Mouse (Mus musculus): ENCODE data around the gene Ccdc153. TPM values are rescaled to one million over a fixed set of nuclear protein-coding genes. Genes with fewer than 3 reads are reported as not detected.

Gene Ccdc153
- polyA plus RNA-seq, 1 experiment from 2014 or later: not detected

- Histone ChIP-seq H3K4me1 (no peaks in the 10 kb centered on the region), H3K4me3 (no peak overlapping the region), H3K27ac (no peak overlapping the region), H3K9ac (no peak overlapping the region), H3K9me3 (replicated peaks) (no peaks in the 10 kb centered on the region), H3K36me3 (ENCODE audit: poor library complexity, severe bottlenecking) (no peaks in the 10 kb centered on the region), H3K4me2 (no peak overlapping the region), H3K27me3 (no peaks in the 10 kb centered on the region)
- 61% methylated on average over 2 of the region's 2 CpGs for WGBS
- no peak for ATAC-seq
Measured at GRCm38 (mm10) chr9:44243621-44244020, 3.1 kb downstream of the Ccdc153 start.

- Histone ChIP-seq H3K4me2 (no peak overlapping the region), H3K9ac (no peak overlapping the region), H3K4me3 (no peak overlapping the region), H3K27me3 (peaks cover 5% of the 10 kb centered on the region; the same call in 1 of the 2 replicates), H3K36me3 (ENCODE audit: poor library complexity, severe bottlenecking) (no peaks in the 10 kb centered on the region), H3K9me3 (replicated peaks) (no peaks in the 10 kb centered on the region), H3K4me1 (peaks cover 23% of the 10 kb centered on the region), H3K27ac (no peak overlapping the region)
- WGBS: 81% methylated on average over 6 of the region's 6 CpGs
- ATAC-seq: no peak
Measured at GRCm38 (mm10) chr9:44247907-44248306, 7.4 kb downstream of the Ccdc153 start.

GRCm38 (mm10) chr9:44249181-44250146 is 9.0 kb downstream of the Ccdc153 start:
- no peak overlapping the region for H3K4me3 ChIP-seq
- peaks cover 5% of the 10 kb centered on the region; the same call in 1 of the 2 replicates for H3K27me3 ChIP-seq
- 0 out of 2 replicates have a peak overlapping the region, but pooled peaks have one; percentile 30 for H3K9ac ChIP-seq
- H3K4me2 ChIP-seq: no peak overlapping the region
- peak; percentile 76; the same call in 1 of the 2 replicates for ATAC-seq
- peaks cover 39% of the 10 kb centered on the region for H3K4me1 ChIP-seq
- no peaks in the 10 kb centered on the region for H3K9me3 ChIP-seq (replicated peaks)
- H3K27ac ChIP-seq: no peak overlapping the region
- WGBS: 53% methylated on average over 26 of the region's 26 CpGs
- H3K36me3 ChIP-seq (ENCODE audit: poor library complexity, severe bottlenecking): no peaks in the 10 kb centered on the region

DNA sequence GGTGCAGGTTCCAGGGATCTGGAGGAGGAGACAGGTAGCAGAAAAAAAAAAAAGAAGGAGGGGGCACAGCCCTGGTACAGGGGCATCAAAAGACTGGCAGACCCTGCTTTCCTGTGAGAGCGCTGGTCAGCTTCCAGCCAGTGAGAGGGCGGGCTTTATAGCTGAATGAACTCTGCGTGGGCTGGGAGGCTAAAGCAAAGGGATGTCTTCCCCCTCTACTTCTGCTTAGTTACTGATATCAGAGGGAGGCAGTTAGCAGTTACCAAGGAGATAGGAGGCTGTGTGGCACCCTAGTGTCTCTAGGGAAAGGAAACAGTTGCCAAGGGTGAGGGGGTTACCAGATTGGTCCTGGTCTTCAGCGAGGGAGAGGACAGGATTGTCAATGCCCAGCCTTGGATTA is 10.0 kb downstream of the Ccdc153 start:
- H3K9me3 ChIP-seq (replicated peaks): no peaks in the 10 kb centered on the region
- H3K4me3 ChIP-seq: no peak overlapping the region
- no peaks in the 10 kb centered on the region for H3K36me3 ChIP-seq (ENCODE audit: poor library complexity, severe bottlenecking)
- H3K4me2 ChIP-seq: no peak overlapping the region; the same call in 1 of the 2 replicates
- WGBS: 41% methylated on average over 4 of the region's 4 CpGs
- no peak for ATAC-seq
- peaks cover 49% of the 10 kb centered on the region for H3K4me1 ChIP-seq
- peak overlapping the region; percentile 31; the same call in 1 of the 2 replicates for H3K27ac ChIP-seq
- peaks cover 5% of the 10 kb centered on the region; the same call in 1 of the 2 replicates for H3K27me3 ChIP-seq
- H3K9ac ChIP-seq: 0 out of 2 replicates have a peak overlapping the region, but pooled peaks have one; percentile 16

GRCm38 (mm10) chr9:44251314-44251713 is 10.8 kb downstream of the Ccdc153 start, which contains the start of gene Pdzd3:
Gene Pdzd3, minus strand, starts transcription at chr9:44251471.
- Histone ChIP-seq H3K9me3 (replicated peaks) (no peaks in the 10 kb centered on the region), H3K4me1 (peaks cover 57% of the 10 kb centered on the region), H3K4me3 (no peak within 1 kb of the TSS), H3K4me2 (no peak within 1 kb of the TSS; the same call in 1 of the 2 replicates), H3K27me3 (peaks cover 5% of the 10 kb centered on the region; the same call in 1 of the 2 replicates), H3K9ac (0 out of 2 replicates have a peak within 1 kb of the TSS, but pooled peaks have one; percentile 16), H3K27ac (peak within 1 kb of the TSS; percentile 31; the same call in 1 of the 2 replicates), H3K36me3 (ENCODE audit: poor library complexity, severe bottlenecking) (no peaks in the 10 kb centered on the region)
- no peak for ATAC-seq
- 90% methylated on average over 10 of the region's 10 CpGs for WGBS

DNA sequence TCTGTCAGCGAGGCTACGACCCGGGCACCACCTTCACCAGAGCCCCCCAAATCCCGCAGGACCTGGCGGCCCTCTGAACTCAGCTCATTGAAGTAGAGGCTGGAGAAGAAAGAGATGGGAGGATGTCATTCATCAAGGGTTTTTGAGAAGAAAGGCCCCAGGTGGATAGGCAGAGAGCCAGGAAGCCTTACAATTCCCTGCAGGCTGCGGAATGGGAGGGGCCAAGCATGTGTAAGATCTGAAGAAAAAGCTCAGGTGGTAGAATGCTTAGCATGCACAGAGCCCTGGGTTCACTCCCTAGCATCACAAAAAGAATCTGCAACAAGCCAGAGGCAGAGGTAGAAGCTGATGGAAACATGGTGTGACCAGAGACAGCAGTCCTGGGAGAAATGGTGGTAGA is 13.0 kb downstream of the Ccdc153 start:
- Histone ChIP-seq H3K9me3 (replicated peaks) (no peaks in the 10 kb centered on the region), H3K4me2 (peak overlapping the region; percentile 11; the same call in 1 of the 2 replicates), H3K27me3 (peaks cover 5% of the 10 kb centered on the region; the same call in 1 of the 2 replicates), H3K36me3 (ENCODE audit: poor library complexity, severe bottlenecking) (no peaks in the 10 kb centered on the region), H3K4me1 (peaks cover 60% of the 10 kb centered on the region), H3K9ac (no peak overlapping the region), H3K4me3 (no peak overlapping the region), H3K27ac (peak overlapping the region; percentile 88)
- WGBS: 62% methylated on average over 6 of the region's 6 CpGs
- no peak for ATAC-seq

DNA sequence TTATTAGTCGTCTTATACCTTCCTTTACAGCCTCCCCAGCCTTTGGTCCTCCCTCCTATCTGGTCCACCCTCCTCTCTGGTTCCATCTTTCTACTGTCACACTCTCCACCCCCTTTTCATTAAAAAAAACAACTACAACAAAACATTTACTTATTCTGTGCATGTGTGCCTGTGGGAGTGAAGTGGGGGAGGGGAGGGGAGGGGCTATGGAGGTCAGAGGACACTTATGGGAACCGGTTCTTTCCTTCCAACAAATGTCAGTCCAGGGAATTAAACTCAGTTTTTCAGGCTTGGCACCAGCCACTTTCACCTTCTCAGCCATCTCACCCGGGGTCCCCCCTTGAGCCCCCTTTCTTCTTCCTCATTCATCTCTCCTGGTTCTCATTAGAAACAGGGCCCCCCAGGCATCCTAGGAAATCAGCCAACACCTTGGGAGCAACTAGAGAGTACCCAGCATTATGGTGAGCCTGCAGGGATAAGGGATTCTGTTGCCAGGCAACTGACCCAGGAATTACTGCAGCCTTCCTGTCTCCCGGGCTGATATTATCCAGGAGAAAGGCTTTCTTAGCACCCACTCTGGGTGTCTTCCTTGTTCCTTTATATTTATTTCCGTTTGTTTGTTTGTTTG is 14.1 kb downstream of the Ccdc153 start:
- H3K9ac ChIP-seq: no peak overlapping the region
- 3% methylated on average over 5 of the region's 5 CpGs for whole genome bisulfite sequencing

DNA sequence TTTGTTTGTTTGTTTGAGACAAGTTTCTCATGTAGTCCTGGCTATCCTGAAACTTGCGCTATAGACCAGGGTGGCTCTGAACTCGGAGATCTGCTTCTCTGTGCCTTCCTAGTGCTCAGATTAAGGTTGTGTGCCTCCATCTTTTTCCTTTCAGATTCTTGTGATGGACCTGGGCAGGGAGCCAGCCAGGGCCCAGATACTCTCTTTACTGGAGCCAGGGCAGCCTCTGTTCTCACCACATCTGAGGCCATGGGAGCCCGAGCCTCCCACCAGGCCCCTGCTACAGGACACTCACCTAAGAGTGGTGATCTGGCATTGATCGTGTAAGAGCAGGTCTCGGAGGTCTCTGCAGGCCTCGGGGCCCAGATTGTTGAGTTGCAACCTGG is 14.7 kb downstream of the Ccdc153 start:
- Histone ChIP-seq H3K4me2 (peak overlapping the region; percentile 30), H3K27ac (peak overlapping the region; percentile 88), H3K4me1 (peaks cover 49% of the 10 kb centered on the region), H3K9ac (0 out of 2 replicates have a peak overlapping the region, but pooled peaks have one; percentile 13), H3K9me3 (replicated peaks) (no peaks in the 10 kb centered on the region), H3K36me3 (ENCODE audit: poor library complexity, severe bottlenecking) (no peaks in the 10 kb centered on the region), H3K27me3 (0 out of 2 replicates have a peak, but pooled peaks cover under 1% of the 10 kb centered on the region), H3K4me3 (0 out of 2 replicates have a peak overlapping the region, but pooled peaks have one; percentile 2)
- ATAC-seq: peak; percentile 60
- WGBS: 36% methylated on average over 6 of the region's 6 CpGs

More for the DNA sequence above, 14.1 kb downstream of the Ccdc153 start:
- Histone ChIP-seq H3K9me3 (replicated peaks) (no peaks in the 10 kb centered on the region), H3K36me3 (ENCODE audit: poor library complexity, severe bottlenecking) (no peaks in the 10 kb centered on the region), H3K4me2 (peak overlapping the region; percentile 30), H3K27ac (peak overlapping the region; percentile 88), H3K4me3 (0 out of 2 replicates have a peak overlapping the region, but pooled peaks have one; percentile 2), H3K4me1 (peaks cover 54% of the 10 kb centered on the region), H3K27me3 (peaks cover 5% of the 10 kb centered on the region; the same call in 1 of the 2 replicates)
- ATAC-seq: peak; percentile 80

DNA sequence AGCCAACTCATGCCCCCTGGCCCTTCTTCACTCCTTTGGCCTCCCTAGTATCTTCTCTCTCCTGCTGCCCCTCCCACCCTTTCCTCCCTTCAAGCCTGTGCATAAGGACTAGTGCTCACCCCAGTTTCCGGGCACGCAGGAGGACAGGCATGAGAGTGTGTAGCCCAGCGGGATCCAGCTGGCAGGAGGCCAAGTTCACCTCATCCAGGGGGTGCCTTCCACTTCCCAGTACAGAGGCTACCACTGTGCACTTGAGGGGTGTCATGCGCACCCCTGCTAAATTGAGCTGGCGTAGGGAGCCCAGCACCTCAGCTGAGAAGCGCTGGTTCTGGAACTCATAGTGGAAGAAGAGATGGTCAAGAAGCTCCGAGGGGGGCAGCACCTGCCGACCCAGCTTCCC is 15.7 kb downstream of the Ccdc153 start:
- 71% methylated on average over 8 of the region's 8 CpGs for WGBS
- no peaks in the 10 kb centered on the region for H3K36me3 ChIP-seq (ENCODE audit: poor library complexity, severe bottlenecking)
- peak overlapping the region; percentile 88 for H3K27ac ChIP-seq
- H3K27me3 ChIP-seq: no peaks in the 10 kb centered on the region
- no peak overlapping the region for H3K9ac ChIP-seq
- peaks cover 43% of the 10 kb centered on the region for H3K4me1 ChIP-seq
- no peak overlapping the region for H3K4me2 ChIP-seq
- no peak overlapping the region for H3K4me3 ChIP-seq
- no peaks in the 10 kb centered on the region for H3K9me3 ChIP-seq (replicated peaks)
- ATAC-seq: no peak

DNA sequence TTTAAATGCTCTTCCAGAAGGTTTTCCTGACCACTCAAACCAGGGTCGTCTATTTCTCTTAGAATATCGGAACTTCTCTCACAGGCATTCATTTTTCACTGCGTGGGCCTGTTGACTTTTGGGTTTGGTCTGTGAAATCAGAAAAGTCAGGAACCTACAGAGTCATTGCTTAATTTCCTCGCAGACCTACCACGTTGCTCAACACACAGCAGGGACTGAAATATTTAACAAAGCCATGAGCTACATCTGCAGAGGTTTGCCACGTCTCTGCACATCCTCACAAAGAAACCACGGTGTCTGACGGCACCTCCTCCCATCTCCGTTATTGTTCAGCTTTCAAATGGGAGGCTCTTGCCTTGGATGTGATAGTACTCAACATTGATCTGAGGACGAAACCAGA is 18.5 kb downstream of the Ccdc153 start:
- WGBS: 78% methylated on average over 10 of the region's 10 CpGs
- no peak overlapping the region for H3K4me3 ChIP-seq

DNA sequence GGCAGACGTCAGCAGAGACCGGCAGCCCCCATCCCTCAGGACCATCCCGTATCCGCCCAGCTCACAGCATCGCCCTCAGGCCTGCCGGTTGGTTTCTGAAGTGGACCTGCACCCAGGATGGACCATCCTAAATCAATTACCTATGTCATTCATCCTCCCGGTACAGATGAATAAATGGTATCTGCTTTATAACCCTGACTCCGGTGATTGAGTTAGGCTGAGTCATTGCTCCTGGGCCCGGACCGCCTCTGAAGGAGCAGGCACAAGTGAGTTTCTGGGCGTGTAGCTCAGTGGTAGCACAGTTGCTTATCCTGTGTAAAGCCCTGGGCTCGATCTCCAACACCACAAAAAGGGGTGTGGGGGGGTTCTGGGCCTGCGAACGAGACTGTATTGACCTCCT is 20.9 kb downstream of the Ccdc153 start:
- H3K27me3 ChIP-seq: no peaks in the 10 kb centered on the region
- WGBS: 89% methylated on average over 14 of the region's 14 CpGs
- no peaks in the 10 kb centered on the region for H3K9me3 ChIP-seq (replicated peaks)
- peaks cover 5% of the 10 kb centered on the region for H3K4me1 ChIP-seq
- ATAC-seq: no peak
- no peak overlapping the region for H3K4me3 ChIP-seq
- H3K9ac ChIP-seq: no peak overlapping the region
- H3K36me3 ChIP-seq (ENCODE audit: poor library complexity, severe bottlenecking): no peaks in the 10 kb centered on the region
- H3K27ac ChIP-seq: no peak overlapping the region
- H3K4me2 ChIP-seq: no peak overlapping the region

More for the DNA sequence above, 18.5 kb downstream of the Ccdc153 start:
- Histone ChIP-seq H3K9me3 (replicated peaks) (no peaks in the 10 kb centered on the region), H3K9ac (no peak overlapping the region), H3K27me3 (no peaks in the 10 kb centered on the region), H3K27ac (no peak overlapping the region), H3K4me2 (no peak overlapping the region), H3K4me1 (peaks cover 26% of the 10 kb centered on the region), H3K36me3 (ENCODE audit: poor library complexity, severe bottlenecking) (no peaks in the 10 kb centered on the region)
- no peak for ATAC-seq
